Mouse (Mus musculus): ENCODE results near the gene Ptprm. TPM values are rescaled to one million over a fixed set of nuclear protein-coding genes. Genes with fewer than 3 reads are reported as not detected.

Gene Ptprm
- polyA plus RNA-seq, 1 experiment, result 34.2 TPM

DNA sequence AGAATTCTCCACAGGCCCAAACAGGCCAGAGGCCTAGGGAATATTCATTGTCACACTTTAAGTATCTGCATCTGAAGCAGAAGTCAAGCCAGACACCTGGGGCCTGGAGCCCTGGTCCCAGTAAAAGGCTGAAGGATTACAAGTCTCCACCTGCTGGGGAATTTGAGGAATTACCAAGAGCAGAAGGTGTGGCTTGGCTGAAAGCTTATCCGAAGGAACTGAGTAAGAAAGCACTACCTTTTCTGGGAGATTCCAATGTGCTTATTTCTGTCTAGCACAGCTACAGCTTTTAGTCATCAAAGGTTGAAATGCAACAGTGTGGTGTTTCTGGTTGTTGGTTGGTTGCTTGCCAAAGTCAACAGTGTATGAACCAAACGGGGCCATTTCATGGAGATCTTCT is 178.4 kb downstream of the Ptprm start:
- DNase-seq, result peak; percentile 15 to 41
- Histone ChIP-seq H3K27ac (ENCODE audit: insufficient read depth, low read length) (no peak overlapping the region), H3K4me3 (replicated peaks; ENCODE audit: insufficient read depth, low read depth, low read length) (no peak overlapping the region), H3K27me3 (ENCODE audit: control insufficient read depth, insufficient read depth, low read length) (no peaks in the 10 kb centered on the region; the same call in 1 of the 2 replicates), H3K4me1 (ENCODE audit: control insufficient read depth, insufficient read depth, low read length) (no peaks in the 10 kb centered on the region)
- 33% methylated on average over 2 of the region's 2 CpGs for WGBS
- no peak for TF ChIP-seq POLR2A (IDR thresholded peaks at IDR 0.05; ENCODE audit: borderline replicate concordance, insufficient read depth, low read length)
- TF ChIP-seq CTCF (IDR thresholded peaks at IDR 0.05; ENCODE audit: borderline replicate concordance, insufficient read depth, low read depth, low read length), result peak; percentile 53

DNA sequence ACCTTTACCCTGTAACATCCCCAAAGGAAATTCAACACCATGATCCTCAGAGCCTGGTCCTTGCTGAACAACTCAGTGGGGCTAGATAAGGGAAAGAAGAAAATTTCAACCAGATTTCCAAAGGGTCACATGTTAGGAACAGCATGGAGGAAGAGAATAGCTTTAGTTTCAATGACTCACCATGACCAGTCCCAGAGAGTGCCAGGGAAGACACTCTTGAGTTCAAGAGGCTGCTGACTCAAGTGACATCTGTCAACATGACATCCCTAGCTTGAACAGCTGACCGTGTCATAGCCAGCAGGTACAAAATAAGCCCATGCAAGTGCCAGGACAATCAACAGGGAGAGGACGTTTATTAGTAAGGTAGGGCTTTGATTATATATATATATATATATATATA is 182.9 kb downstream of the Ptprm start:
- WGBS, result 68% methylated on average over 2 of the region's 2 CpGs
- H3K4me3 ChIP-seq (replicated peaks; ENCODE audit: insufficient read depth, low read depth, low read length), result no peak overlapping the region
- no peak overlapping the region for H3K27ac ChIP-seq (ENCODE audit: insufficient read depth, low read length)
- TF ChIP-seq POLR2A (IDR thresholded peaks at IDR 0.05; ENCODE audit: borderline replicate concordance, insufficient read depth, low read length), result no peak
- TF ChIP-seq CTCF (IDR thresholded peaks at IDR 0.05; ENCODE audit: borderline replicate concordance, insufficient read depth, low read depth, low read length), result no peak
- H3K27me3 ChIP-seq (ENCODE audit: control insufficient read depth, insufficient read depth, low read length), result no peaks in the 10 kb centered on the region; the same call in 1 of the 2 replicates
- H3K4me1 ChIP-seq (ENCODE audit: control insufficient read depth, insufficient read depth, low read length), result no peaks in the 10 kb centered on the region
- no peak for DNase-seq

DNA sequence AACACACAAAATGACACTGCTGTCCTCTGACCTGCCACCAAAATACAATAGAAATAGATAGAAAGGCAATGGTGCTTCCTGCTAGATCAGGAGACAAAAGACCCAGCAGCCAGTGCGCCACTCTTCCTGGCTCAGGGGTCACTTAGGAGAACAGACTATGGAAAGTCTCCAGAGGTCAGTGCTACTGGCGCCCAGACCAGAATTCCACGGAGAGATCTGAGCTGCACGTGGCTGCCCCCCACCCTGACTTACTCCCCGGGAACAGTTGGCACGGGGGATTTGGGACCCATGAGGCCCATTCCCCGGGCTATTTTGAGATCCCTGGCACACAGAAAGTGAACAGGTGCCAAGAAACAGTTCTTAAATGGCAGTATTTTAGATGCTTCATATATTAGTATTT is 183.6 kb downstream of the Ptprm start:
- Histone ChIP-seq H3K4me3 (replicated peaks; ENCODE audit: insufficient read depth, low read depth, low read length) (no peak overlapping the region), H3K4me1 (ENCODE audit: control insufficient read depth, insufficient read depth, low read length) (no peaks in the 10 kb centered on the region), H3K27me3 (ENCODE audit: control insufficient read depth, insufficient read depth, low read length) (no peaks in the 10 kb centered on the region; the same call in 1 of the 2 replicates), H3K27ac (ENCODE audit: insufficient read depth, low read length) (no peak overlapping the region)
- WGBS, result 28% methylated on average over 7 of the region's 7 CpGs
- DNase-seq, result no peak
- TF ChIP-seq CTCF (IDR thresholded peaks at IDR 0.05; ENCODE audit: borderline replicate concordance, insufficient read depth, low read depth, low read length) (no peak), POLR2A (IDR thresholded peaks at IDR 0.05; ENCODE audit: borderline replicate concordance, insufficient read depth, low read length) (no peak)

DNA sequence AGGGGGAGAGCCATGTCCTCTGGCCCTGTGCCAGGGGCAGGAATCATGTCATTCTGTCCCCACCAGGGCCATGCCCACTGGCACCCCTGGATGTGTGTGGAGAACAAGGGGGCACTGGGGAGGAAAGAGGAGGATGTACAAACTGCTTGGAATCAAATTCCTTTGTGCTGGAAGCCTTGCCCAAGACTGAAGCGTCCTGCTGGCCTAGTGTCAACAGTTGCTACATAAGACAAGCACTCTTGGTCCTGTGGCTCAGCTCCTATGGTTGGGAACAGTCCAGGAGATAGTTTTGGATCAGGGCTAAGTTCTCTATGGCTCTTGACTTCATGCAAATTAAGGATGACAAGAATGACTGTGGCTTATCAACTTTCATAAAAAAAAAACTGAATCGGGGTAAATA is 188.4 kb downstream of the Ptprm start:
- Histone ChIP-seq H3K4me3 (replicated peaks; ENCODE audit: insufficient read depth, low read depth, low read length) (no peak overlapping the region), H3K27ac (ENCODE audit: insufficient read depth, low read length) (no peak overlapping the region), H3K4me1 (ENCODE audit: control insufficient read depth, insufficient read depth, low read length) (no peaks in the 10 kb centered on the region), H3K27me3 (ENCODE audit: control insufficient read depth, insufficient read depth, low read length) (no peaks in the 10 kb centered on the region)
- DNase-seq, result no peak
- TF ChIP-seq CTCF (IDR thresholded peaks at IDR 0.05; ENCODE audit: borderline replicate concordance, insufficient read depth, low read depth, low read length) (no peak), POLR2A (IDR thresholded peaks at IDR 0.05; ENCODE audit: borderline replicate concordance, insufficient read depth, low read length) (no peak)
- WGBS, result 59% methylated on average over 2 of the region's 2 CpGs

DNA sequence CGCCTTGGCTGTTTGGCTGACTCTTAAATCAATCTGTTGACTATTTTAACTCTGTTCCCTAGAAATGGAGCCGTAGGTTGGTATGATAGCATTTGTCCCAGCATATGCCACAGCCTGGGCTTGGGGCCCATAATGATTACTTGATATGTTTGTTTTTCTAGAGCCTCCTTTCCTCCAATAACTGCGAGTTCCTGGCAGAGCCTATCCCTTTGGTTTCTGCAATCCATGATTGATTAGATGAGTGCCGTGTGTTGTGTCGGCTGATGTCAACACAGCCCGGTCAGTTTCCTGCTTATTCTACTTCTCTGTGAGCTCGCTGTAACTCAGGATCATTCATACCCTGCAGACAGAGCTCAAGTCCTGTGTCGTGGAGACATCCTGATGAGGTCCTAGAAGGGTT is 194.6 kb downstream of the Ptprm start:
- DNase-seq, result no peak
- no peak overlapping the region for H3K27ac ChIP-seq (ENCODE audit: insufficient read depth, low read length)
- WGBS, result 84% methylated on average over 8 of the region's 8 CpGs

DNA sequence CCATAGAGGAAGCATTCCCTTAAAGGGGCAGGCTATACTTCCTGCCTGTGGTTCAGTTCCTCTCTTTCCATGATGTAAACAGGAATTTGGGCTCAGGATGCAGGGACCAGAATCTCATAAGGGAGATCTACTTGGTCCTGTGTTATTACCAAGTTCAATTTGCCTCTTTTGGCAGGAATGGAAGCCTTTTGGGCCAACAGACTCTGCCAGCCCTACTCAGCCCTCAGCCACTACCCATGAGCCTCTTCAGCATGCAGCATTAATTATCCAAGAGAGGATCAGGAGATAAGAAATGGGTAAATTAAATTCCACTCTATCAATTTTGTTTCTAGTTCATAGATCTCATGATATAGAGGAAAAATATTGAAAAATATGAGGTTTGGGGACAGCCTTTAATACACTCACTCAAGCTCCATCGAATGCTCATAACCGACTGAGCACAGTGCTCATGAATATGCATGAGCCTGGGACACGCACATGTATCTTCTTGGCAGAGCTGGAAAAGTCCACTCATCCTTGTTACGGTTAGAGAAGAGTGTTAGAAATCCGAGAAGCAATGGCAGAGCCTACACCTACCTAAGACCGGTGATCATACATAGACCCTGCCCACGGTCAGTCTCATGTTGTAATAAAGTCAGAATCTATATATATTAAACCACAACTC is 197.0 kb downstream of the Ptprm start:
- WGBS, result 30% methylated on average over 7 of the region's 7 CpGs
- TF ChIP-seq POLR2A (IDR thresholded peaks at IDR 0.05; ENCODE audit: borderline replicate concordance, insufficient read depth, low read length) (no peak), CTCF (IDR thresholded peaks at IDR 0.05; ENCODE audit: borderline replicate concordance, insufficient read depth, low read depth, low read length) (no peak)
- no peaks in the 10 kb centered on the region for H3K27me3 ChIP-seq (ENCODE audit: control insufficient read depth, insufficient read depth, low read length)
- H3K4me1 ChIP-seq (ENCODE audit: control insufficient read depth, insufficient read depth, low read length), result no peaks in the 10 kb centered on the region
- no peak for DNase-seq
- no peak overlapping the region for H3K4me3 ChIP-seq (replicated peaks; ENCODE audit: insufficient read depth, low read depth, low read length)
- no peak overlapping the region for H3K27ac ChIP-seq (ENCODE audit: insufficient read depth, low read length)

More for the DNA sequence above, 194.6 kb downstream of the Ptprm start:
- H3K4me1 ChIP-seq (ENCODE audit: control insufficient read depth, insufficient read depth, low read length), result no peaks in the 10 kb centered on the region
- no peak for TF ChIP-seq CTCF (IDR thresholded peaks at IDR 0.05; ENCODE audit: borderline replicate concordance, insufficient read depth, low read depth, low read length)
- no peak for TF ChIP-seq POLR2A (IDR thresholded peaks at IDR 0.05; ENCODE audit: borderline replicate concordance, insufficient read depth, low read length)
- no peak overlapping the region for H3K4me3 ChIP-seq (replicated peaks; ENCODE audit: insufficient read depth, low read depth, low read length)
- H3K27me3 ChIP-seq (ENCODE audit: control insufficient read depth, insufficient read depth, low read length), result no peaks in the 10 kb centered on the region

DNA sequence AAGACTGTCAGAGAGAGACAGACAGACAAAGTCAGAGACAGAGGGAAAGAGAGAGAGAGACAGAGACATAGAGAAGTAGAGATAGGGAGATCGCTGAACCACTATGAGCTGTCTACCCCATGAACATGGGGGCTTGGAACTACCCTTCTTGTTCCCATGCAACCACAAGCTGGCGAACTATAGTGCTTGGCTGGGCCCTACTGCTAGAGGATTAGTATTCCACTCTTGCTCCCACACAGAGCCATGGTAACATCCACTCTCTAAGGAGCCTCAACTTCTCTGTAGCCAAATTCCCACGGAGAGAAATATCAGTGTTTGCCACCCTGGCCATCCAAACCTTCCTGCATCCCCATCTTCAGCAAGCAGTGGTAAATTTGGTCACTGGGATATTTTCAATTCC is 202.0 kb downstream of the Ptprm start:
- Histone ChIP-seq H3K4me1 (ENCODE audit: control insufficient read depth, insufficient read depth, low read length) (no peaks in the 10 kb centered on the region), H3K27ac (ENCODE audit: insufficient read depth, low read length) (no peak overlapping the region), H3K27me3 (ENCODE audit: control insufficient read depth, insufficient read depth, low read length) (no peaks in the 10 kb centered on the region), H3K4me3 (replicated peaks; ENCODE audit: insufficient read depth, low read depth, low read length) (no peak overlapping the region)
- TF ChIP-seq POLR2A (IDR thresholded peaks at IDR 0.05; ENCODE audit: borderline replicate concordance, insufficient read depth, low read length), result no peak
- TF ChIP-seq CTCF (IDR thresholded peaks at IDR 0.05; ENCODE audit: borderline replicate concordance, insufficient read depth, low read depth, low read length), result no peak
- 58% methylated on average over 3 of the region's 3 CpGs for WGBS
- DNase-seq, result peak in 1 of 2 experiments; percentile 10

DNA sequence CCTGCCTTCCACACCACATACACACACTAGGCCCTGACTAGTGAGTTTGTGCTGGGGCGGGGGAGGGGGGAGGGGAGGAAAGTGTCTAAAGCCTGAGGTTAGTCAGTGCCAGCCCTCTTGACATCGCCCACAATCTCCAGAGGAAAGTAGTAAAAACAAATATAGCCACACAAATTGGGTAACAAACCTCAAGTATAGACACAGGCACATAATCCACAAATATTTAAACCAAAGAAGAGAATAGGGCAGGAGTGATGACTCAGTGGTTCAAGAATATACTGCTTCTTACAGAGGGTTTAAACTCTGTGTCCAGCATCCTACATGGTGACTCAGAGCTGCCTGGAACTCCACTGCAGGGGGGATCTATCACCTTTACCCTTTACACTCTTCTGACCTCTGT is 203.8 kb downstream of the Ptprm start:
- no peaks in the 10 kb centered on the region for H3K27me3 ChIP-seq (ENCODE audit: control insufficient read depth, insufficient read depth, low read length)
- no peak for TF ChIP-seq POLR2A (IDR thresholded peaks at IDR 0.05; ENCODE audit: borderline replicate concordance, insufficient read depth, low read length)
- no peak for TF ChIP-seq CTCF (IDR thresholded peaks at IDR 0.05; ENCODE audit: borderline replicate concordance, insufficient read depth, low read depth, low read length)
- no peak overlapping the region for H3K27ac ChIP-seq (ENCODE audit: insufficient read depth, low read length)
- no peak overlapping the region for H3K4me3 ChIP-seq (replicated peaks; ENCODE audit: insufficient read depth, low read depth, low read length)
- no peak for DNase-seq
- WGBS, result 85% methylated on average over 2 of the region's 2 CpGs
- H3K4me1 ChIP-seq (ENCODE audit: control insufficient read depth, insufficient read depth, low read length), result no peaks in the 10 kb centered on the region

Data from cerebellum, adult 2 months (tissue).